Mouse (Mus musculus) embryonic fibroblast, embryonic 13.5 days (primary cell): ENCODE results near the gene Nhsl1.

Experiments
- CTCF ChIP-seq: IDR thresholded peaks from 2 replicates; pipeline ENCODE4 v1.5.1; 2011; ENCODE audit warnings: mild to moderate bottlenecking, control low read depth, low read length, moderate library complexity, borderline replicate concordance; ENCODE audit not compliant: insufficient read depth
- POLR2A ChIP-seq: IDR thresholded peaks from 2 replicates; pipeline ENCODE4 v1.6.1; 2011; ENCODE audit warnings: low read depth, mild to moderate bottlenecking, control low read depth, low read length, moderate library complexity

DNA sequence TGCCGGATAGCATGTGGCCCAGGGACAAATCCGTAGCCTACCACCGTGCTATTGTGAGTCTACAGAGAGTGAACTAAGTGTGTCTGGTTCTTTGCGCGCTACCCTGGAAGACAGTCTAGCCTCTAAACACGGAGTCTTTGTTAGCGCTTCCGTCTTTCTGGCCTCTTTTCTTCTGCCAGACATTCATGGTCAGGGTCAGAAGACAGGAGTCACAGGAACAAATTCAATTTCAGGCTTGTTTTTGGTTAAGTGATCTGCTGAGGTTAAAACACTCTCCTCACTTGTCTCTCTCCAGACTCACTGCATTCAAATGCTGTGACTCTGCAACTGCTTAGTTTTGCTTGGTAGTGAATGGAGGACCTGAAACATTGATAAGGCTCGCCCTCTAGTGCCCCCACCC, 15.9 kb downstream of the Nhsl1 start:
- TF ChIP-seq CTCF (no peak), POLR2A (no peak)
